27 mouse cellular contexts compared by ENCODE assay signal in the genomic region with DNA sequence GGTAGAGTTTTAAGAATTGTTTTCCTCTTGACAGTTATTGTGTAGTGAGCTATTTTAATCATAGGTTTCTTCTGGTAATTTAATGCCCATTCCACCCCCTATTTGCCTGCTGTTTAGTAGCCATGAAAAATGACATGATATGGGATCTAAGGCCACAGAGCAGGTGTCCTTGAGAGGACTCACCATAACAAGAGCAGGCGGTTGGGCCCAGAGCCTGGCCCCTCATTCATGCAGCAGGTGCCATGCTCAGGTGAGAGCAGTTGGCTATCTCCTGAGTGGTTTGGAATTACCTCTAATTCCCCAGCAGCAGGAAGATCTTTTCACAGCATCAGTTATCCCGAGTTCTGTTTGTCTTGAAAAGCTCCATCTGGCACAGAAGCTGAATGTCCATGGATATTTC.
"Had no signal": no experiment of that assay in that cellular context is flagged by ENCODE, and none has a peak within 500 bp of the region (broad histone marks: within the 10 kb centered on the region; RNA-seq: fewer than 3 reads in every experiment).

No protein-coding gene starts in this region.

- H3K27ac ChIP-seq: embryonic facial prominence, embryonic 12.5 days; embryonic facial prominence, embryonic 13.5 days; forebrain, embryonic 10.5 days; forebrain, embryonic 12.5 days; forebrain, embryonic 13.5 days; forebrain, embryonic 15.5 days; gastrocnemius, adult 2 months; heart, adult 2 months; heart, embryonic 10.5 days had no signal

- H3K4me2 ChIP-seq: embryonic facial prominence, embryonic 12.5 days; embryonic facial prominence, embryonic 13.5 days; forebrain, embryonic 12.5 days; forebrain, embryonic 13.5 days; forebrain, embryonic 15.5 days; heart, embryonic 11.5 days had no signal

- DNase-seq: cerebellum, adult 8-10 months; cerebellum, adult 9-10 months; cerebellum, adult 9-11 months; cerebellum, postnatal 10 days; cerebellum, postnatal 14 days; cerebellum, postnatal 25 days; cerebellum, postnatal 36 days; embryo, embryonic 11 days; forebrain, postnatal 0 days; gastrocnemius, adult 2 months; gastrocnemius, postnatal 10 days; gastrocnemius, postnatal 14 days; gastrocnemius, postnatal 25 days; gastrocnemius, postnatal 36 days; heart, adult 18-20 months; heart, adult 2 months had no signal

- ATAC-seq: forebrain, embryonic 13.5 days; forebrain, embryonic 14.5 days; forebrain, embryonic 15.5 days; forebrain, embryonic 16.5 days; forebrain, postnatal 0 days had no signal

- H3K9me3 ChIP-seq: embryonic facial prominence, embryonic 12.5 days; embryonic facial prominence, embryonic 13.5 days; forebrain, embryonic 10.5 days; forebrain, embryonic 12.5 days; forebrain, embryonic 13.5 days; forebrain, embryonic 15.5 days; heart, embryonic 10.5 days had no signal

- H3K4me3 ChIP-seq: embryonic facial prominence, embryonic 12.5 days; embryonic facial prominence, embryonic 13.5 days; erythroblast, embryonic 14.5 days; forebrain, embryonic 10.5 days; forebrain, embryonic 12.5 days; forebrain, embryonic 13.5 days; forebrain, embryonic 15.5 days; gastrocnemius, adult 2 months; heart, adult 2 months; heart, embryonic 10.5 days had no signal

- H3K4me1 ChIP-seq: embryonic facial prominence, embryonic 12.5 days; embryonic facial prominence, embryonic 13.5 days; forebrain, embryonic 10.5 days; forebrain, embryonic 12.5 days; forebrain, embryonic 13.5 days; forebrain, embryonic 15.5 days; heart, embryonic 10.5 days had no signal

- H3K9ac ChIP-seq: embryonic facial prominence, embryonic 12.5 days; embryonic facial prominence, embryonic 13.5 days; forebrain, embryonic 12.5 days; forebrain, embryonic 13.5 days; forebrain, embryonic 15.5 days; forebrain, postnatal 0 days had no signal

- H3K27me3 ChIP-seq: embryonic facial prominence, embryonic 12.5 days; embryonic facial prominence, embryonic 13.5 days; forebrain, embryonic 12.5 days; forebrain, embryonic 13.5 days; forebrain, embryonic 15.5 days had no signal
